Mouse (Mus musculus): ENCODE measurements at regions not wholly inside any gene's neighbourhood (a gene's known extent, or its start where the extent isn't known, plus 50 kb on each side); places are given as distances from the start of the nearest gene placed in this dataset.

DNA sequence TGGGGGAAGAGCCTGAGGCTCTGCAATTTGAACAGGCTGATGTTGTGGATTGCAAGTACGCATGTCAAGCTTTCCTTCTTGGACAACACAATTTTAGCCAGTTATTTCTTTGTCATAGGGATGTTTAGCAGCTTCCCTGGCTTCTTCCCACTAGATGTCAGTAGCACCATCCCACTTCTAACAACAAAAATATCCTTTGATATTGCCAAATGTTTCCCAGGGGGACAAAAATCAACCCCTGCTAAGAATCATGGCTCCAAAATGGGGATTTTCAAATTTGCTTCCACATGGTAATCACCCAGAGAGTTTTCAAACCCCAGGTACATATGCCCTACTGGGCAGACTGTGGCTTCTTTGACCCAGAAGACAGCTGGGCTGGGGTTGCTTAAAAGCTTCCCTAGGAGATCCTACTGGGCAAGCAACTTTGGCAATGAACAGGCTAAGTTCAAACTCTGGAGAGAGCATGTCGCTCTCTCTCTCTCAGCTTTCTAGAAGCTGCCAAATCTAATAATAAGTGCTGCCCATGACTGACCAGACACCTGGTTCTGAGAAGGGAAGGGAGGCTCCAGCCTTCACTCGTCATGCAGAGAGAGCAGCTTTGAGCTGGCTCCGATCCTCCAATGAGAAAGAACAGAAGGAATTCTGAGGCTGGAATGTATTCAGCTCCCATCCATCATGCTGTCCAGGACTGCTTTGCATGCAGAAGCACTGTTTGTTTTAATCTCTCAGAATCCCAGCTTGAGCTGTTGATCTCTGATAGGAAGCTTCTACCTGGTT, 157.2 kb upstream of the Ghitm start:
- TF ChIP-seq CTCF (IDR thresholded peaks at IDR 0.05; ENCODE audit: borderline replicate concordance, insufficient read depth, low read depth, low read length), result no peak
- no peak for TF ChIP-seq POLR2A (IDR thresholded peaks at IDR 0.05; ENCODE audit: borderline replicate concordance, insufficient read depth, low read length)
- H3K27me3 ChIP-seq (ENCODE audit: control insufficient read depth, insufficient read depth, low read length), result no peaks in the 10 kb centered on the region; the same call in 1 of the 2 replicates
- no peaks in the 10 kb centered on the region for H3K4me1 ChIP-seq (ENCODE audit: control insufficient read depth, insufficient read depth, low read length)
- whole genome bisulfite sequencing, result 24% methylated on average over 4 of the region's 4 CpGs
- peak; percentile 14 to 42 for DNase-seq
- H3K27ac ChIP-seq (ENCODE audit: insufficient read depth, low read length), result no peak overlapping the region
- H3K4me3 ChIP-seq (replicated peaks; ENCODE audit: insufficient read depth, low read depth, low read length), result no peak overlapping the region

DNA sequence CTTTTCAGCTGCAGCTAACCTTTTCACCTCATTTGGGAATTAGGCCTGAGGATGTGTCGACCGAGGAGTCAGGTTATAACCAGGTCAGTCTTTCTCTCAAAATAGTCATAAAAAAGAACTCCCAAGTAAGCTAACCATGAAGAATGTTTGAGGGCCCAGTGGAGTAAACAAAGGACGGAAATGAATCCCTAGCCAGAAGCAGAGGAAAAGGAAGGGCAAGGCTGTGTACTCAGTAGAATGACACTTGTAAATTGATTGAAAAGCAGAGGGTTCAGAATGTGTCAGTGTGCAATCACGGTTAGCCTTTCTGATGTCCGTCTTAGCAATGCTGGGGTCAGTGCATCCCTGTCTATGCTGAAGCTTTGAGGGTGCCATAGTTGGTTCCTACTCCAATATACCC, 149.3 kb upstream of the Ghitm start:
- Histone ChIP-seq H3K27ac (ENCODE audit: insufficient read depth, low read length) (no peak overlapping the region), H3K4me1 (ENCODE audit: control insufficient read depth, insufficient read depth, low read length) (peaks cover under 1% of the 10 kb centered on the region; the same call in 1 of the 2 replicates), H3K27me3 (ENCODE audit: control insufficient read depth, insufficient read depth, low read length) (no peaks in the 10 kb centered on the region; the same call in 1 of the 2 replicates), H3K4me3 (replicated peaks; ENCODE audit: insufficient read depth, low read depth, low read length) (no peak overlapping the region)
- no peak for TF ChIP-seq CTCF (IDR thresholded peaks at IDR 0.05; ENCODE audit: borderline replicate concordance, insufficient read depth, low read depth, low read length)
- TF ChIP-seq POLR2A (IDR thresholded peaks at IDR 0.05; ENCODE audit: borderline replicate concordance, insufficient read depth, low read length), result no peak
- DNase-seq, result no peak
- 89% methylated on average over 5 of the region's 5 CpGs for WGBS

DNA sequence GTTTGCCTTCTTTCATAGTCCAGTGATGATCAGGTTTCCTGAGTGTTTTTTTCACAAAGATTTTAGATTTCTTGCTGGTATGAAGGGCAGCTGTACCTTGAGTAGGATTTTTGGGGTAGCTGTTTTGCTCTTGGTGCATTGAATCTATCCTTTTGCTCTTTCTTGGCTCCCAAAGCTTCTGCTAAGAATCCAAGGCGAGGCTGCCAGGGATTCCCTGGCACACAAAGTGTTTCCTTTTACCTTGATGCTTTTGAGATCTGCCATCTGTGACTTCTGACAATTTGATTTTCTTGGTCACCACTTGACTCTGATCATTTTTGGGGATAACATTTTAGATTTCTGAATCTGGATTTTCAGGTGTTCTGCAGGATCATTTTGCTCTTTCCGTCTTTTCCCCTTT, 144.3 kb upstream of the Ghitm start:
- peak; percentile 13 to 54 for DNase-seq
- TF ChIP-seq CTCF (IDR thresholded peaks at IDR 0.05; ENCODE audit: borderline replicate concordance, insufficient read depth, low read depth, low read length), result no peak
- H3K4me3 ChIP-seq (replicated peaks; ENCODE audit: insufficient read depth, low read depth, low read length), result no peak overlapping the region
- H3K27ac ChIP-seq (ENCODE audit: insufficient read depth, low read length), result no peak overlapping the region
- H3K4me1 ChIP-seq (ENCODE audit: control insufficient read depth, insufficient read depth, low read length), result peaks cover 4% of the 10 kb centered on the region; the same call in 1 of the 2 replicates
- H3K27me3 ChIP-seq (ENCODE audit: control insufficient read depth, insufficient read depth, low read length), result no peaks in the 10 kb centered on the region; the same call in 1 of the 2 replicates
- WGBS, result 62% methylated on average over 2 of the region's 2 CpGs

- Histone ChIP-seq H3K27me3 (ENCODE audit: control insufficient read depth, insufficient read depth, low read length) (no peaks in the 10 kb centered on the region), H3K27ac (ENCODE audit: insufficient read depth, low read length) (no peak overlapping the region), H3K4me3 (replicated peaks; ENCODE audit: insufficient read depth, low read depth, low read length) (no peak overlapping the region), H3K4me1 (ENCODE audit: control insufficient read depth, insufficient read depth, low read length) (peaks cover 4% of the 10 kb centered on the region; the same call in 1 of the 2 replicates)
- no peak for TF ChIP-seq POLR2A (IDR thresholded peaks at IDR 0.05; ENCODE audit: borderline replicate concordance, insufficient read depth, low read length)
- peak; percentile 33; the same call in 1 of the 2 replicates for TF ChIP-seq CTCF (IDR thresholded peaks at IDR 0.05; ENCODE audit: borderline replicate concordance, insufficient read depth, low read depth, low read length)
- DNase-seq, result peak; percentile 51 to 76
- WGBS, result 65% methylated on average over 7 of the region's 7 CpGs
Observed at GRCm38 (mm10) chr14:37276728-37277695, 141.9 kb upstream of the Ghitm start.

GRCm38 (mm10) chr14:37272063-37272462, 137.0 kb upstream of the Ghitm start:
- no peak overlapping the region for H3K27ac ChIP-seq (ENCODE audit: insufficient read depth, low read length)
- TF ChIP-seq POLR2A (IDR thresholded peaks at IDR 0.05; ENCODE audit: borderline replicate concordance, insufficient read depth, low read length), result no peak
- TF ChIP-seq CTCF (IDR thresholded peaks at IDR 0.05; ENCODE audit: borderline replicate concordance, insufficient read depth, low read depth, low read length), result no peak
- no peak for DNase-seq

GRCm38 (mm10) chr14:37271015-37271933, 136.2 kb upstream of the Ghitm start:
- Histone ChIP-seq H3K27me3 (ENCODE audit: control insufficient read depth, insufficient read depth, low read length) (no peaks in the 10 kb centered on the region), H3K27ac (ENCODE audit: insufficient read depth, low read length) (no peak overlapping the region), H3K4me1 (ENCODE audit: control insufficient read depth, insufficient read depth, low read length) (no peaks in the 10 kb centered on the region), H3K4me3 (replicated peaks; ENCODE audit: insufficient read depth, low read depth, low read length) (no peak overlapping the region)
- WGBS, result 54% methylated on average over 6 of the region's 6 CpGs
- TF ChIP-seq POLR2A (IDR thresholded peaks at IDR 0.05; ENCODE audit: borderline replicate concordance, insufficient read depth, low read length) (no peak), CTCF (IDR thresholded peaks at IDR 0.05; ENCODE audit: borderline replicate concordance, insufficient read depth, low read depth, low read length) (no peak)
- no peak for DNase-seq

More at GRCm38 (mm10) chr14:37272063-37272462, 137.0 kb upstream of the Ghitm start:
- H3K4me1 ChIP-seq (ENCODE audit: control insufficient read depth, insufficient read depth, low read length), result no peaks in the 10 kb centered on the region; the same call in 1 of the 2 replicates
- WGBS, result 84% methylated on average over 2 of the region's 2 CpGs
- H3K27me3 ChIP-seq (ENCODE audit: control insufficient read depth, insufficient read depth, low read length), result no peaks in the 10 kb centered on the region
- H3K4me3 ChIP-seq (replicated peaks; ENCODE audit: insufficient read depth, low read depth, low read length), result no peak overlapping the region

DNA sequence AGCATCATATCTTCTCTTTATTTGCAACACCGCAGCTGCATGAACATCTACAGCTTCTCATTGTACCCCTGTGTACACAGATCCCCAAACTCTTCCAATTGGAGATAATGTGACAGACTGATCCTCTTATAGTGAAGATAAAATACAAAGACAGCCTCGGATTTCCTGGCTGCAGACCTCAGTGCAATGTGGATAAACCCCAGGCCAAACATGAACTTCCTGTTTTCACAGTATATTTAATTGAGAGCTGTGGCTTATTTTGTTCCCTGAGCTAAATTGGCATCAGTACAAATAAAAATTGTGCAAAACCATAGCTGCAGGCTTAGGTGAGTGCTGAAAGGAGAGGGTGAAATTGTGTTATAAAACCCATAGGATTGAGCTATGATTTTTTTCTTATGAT, 134.8 kb upstream of the Ghitm start:
- Histone ChIP-seq H3K4me3 (replicated peaks; ENCODE audit: insufficient read depth, low read depth, low read length) (no peak overlapping the region), H3K27me3 (ENCODE audit: control insufficient read depth, insufficient read depth, low read length) (no peaks in the 10 kb centered on the region), H3K4me1 (ENCODE audit: control insufficient read depth, insufficient read depth, low read length) (no peaks in the 10 kb centered on the region), H3K27ac (ENCODE audit: insufficient read depth, low read length) (no peak overlapping the region)
- WGBS, result 59% methylated on average over 2 of the region's 2 CpGs
- no peak for TF ChIP-seq POLR2A (IDR thresholded peaks at IDR 0.05; ENCODE audit: borderline replicate concordance, insufficient read depth, low read length)
- TF ChIP-seq CTCF (IDR thresholded peaks at IDR 0.05; ENCODE audit: borderline replicate concordance, insufficient read depth, low read depth, low read length), result no peak
- DNase-seq, result no peak
